Mouse (Mus musculus): ENCODE data around the gene Ube2v1.

GRCm38 (mm10) chr2:167631181-167631590, 709 bp downstream of the Ube2v1 start:
- TF ChIP-seq CTCF (IDR thresholded peaks at IDR 0.05; ENCODE audit: borderline replicate concordance, extremely low read depth, insufficient read depth, insufficient read length): no peak
- no peak for TF ChIP-seq POLR2A (IDR thresholded peaks at IDR 0.05; ENCODE audit: borderline replicate concordance, extremely low read depth, insufficient read depth, insufficient read length, poor library complexity, severe bottlenecking)
